Mouse (Mus musculus) lung, adult 2 months (tissue): ENCODE data around the gene Dhodh.

ENCODE experiments used
- CTCF ChIP-seq: fragments of 200-500 bp; IDR thresholded peaks from 2 replicates; pipeline ENCODE4 v1.5.1; 2011; ENCODE audit warnings: mild to moderate bottlenecking, low read length, control low read depth; ENCODE audit not compliant: insufficient read depth
- POLR2A ChIP-seq: fragments of 200-500 bp; IDR thresholded peaks from 2 replicates; pipeline ENCODE4 v1.6.1; 2011; ENCODE audit warnings: low read depth, mild to moderate bottlenecking, control low read depth, low read length, borderline replicate concordance; ENCODE audit errors: extremely low read depth

GRCm38 (mm10) chr8:109590901-109591300 is 17.6 kb downstream of the Dhodh start:
- TF ChIP-seq POLR2A, result no peak
- no peak for TF ChIP-seq CTCF
